Mouse (Mus musculus): ENCODE data around the gene Rpl29. TPM values are rescaled to one million over a fixed set of nuclear protein-coding genes. Genes with fewer than 3 reads are reported as not detected.

Rpl29 gene
- polyA plus RNA-seq, 1 experiment: 719 TPM

GRCm38 (mm10) chr9:106474456-106474855 is 45.2 kb downstream of the Rpl29 start:
- TF ChIP-seq CTCF (IDR thresholded peaks at IDR 0.05; ENCODE audit: extremely low read depth, insufficient read depth, low read length): peak; percentile 52
- no peak for TF ChIP-seq POLR2A (IDR thresholded peaks at IDR 0.05; ENCODE audit: extremely low read depth, insufficient read depth, low read length)
- Histone ChIP-seq H3K27ac (ENCODE audit: insufficient read depth, low read length) (no peak overlapping the region), H3K4me1 (ENCODE audit: control insufficient read depth, insufficient read depth, low read length) (peaks cover 12% of the 10 kb centered on the region; the same call in 1 of the 2 replicates), H3K4me3 (ENCODE audit: insufficient read depth, low read length) (no peak overlapping the region)

- no peak for TF ChIP-seq POLR2A (IDR thresholded peaks at IDR 0.05; ENCODE audit: extremely low read depth, insufficient read depth, low read length)
- no peak for TF ChIP-seq CTCF (IDR thresholded peaks at IDR 0.05; ENCODE audit: extremely low read depth, insufficient read depth, low read length)
- Histone ChIP-seq H3K27ac (ENCODE audit: insufficient read depth, low read length) (no peak overlapping the region), H3K4me3 (ENCODE audit: insufficient read depth, low read length) (no peak overlapping the region), H3K4me1 (ENCODE audit: control insufficient read depth, insufficient read depth, low read length) (peaks cover 12% of the 10 kb centered on the region; the same call in 1 of the 2 replicates)
These were observed 45.8 kb downstream of the Rpl29 start for GRCm38 (mm10) chr9:106475046-106475445.

- no peak for TF ChIP-seq POLR2A (IDR thresholded peaks at IDR 0.05; ENCODE audit: extremely low read depth, insufficient read depth, low read length)
- no peak for TF ChIP-seq CTCF (IDR thresholded peaks at IDR 0.05; ENCODE audit: extremely low read depth, insufficient read depth, low read length)
- Histone ChIP-seq H3K4me3 (ENCODE audit: insufficient read depth, low read length) (no peak within 1 kb of the TSS; the same call in 1 of the 2 replicates), H3K4me1 (ENCODE audit: control insufficient read depth, insufficient read depth, low read length) (peaks cover 12% of the 10 kb centered on the region; the same call in 1 of the 2 replicates), H3K27ac (ENCODE audit: insufficient read depth, low read length) (peak within 1 kb of the TSS; percentile 11)
These were observed 46.4 kb downstream of the Rpl29 start, which contains the start of gene Rrp9 for GRCm38 (mm10) chr9:106475663-106476001. Gene Rrp9 (plus strand): TSS chr9:106475963.

- Histone ChIP-seq H3K27ac (ENCODE audit: insufficient read depth, low read length) (peak overlapping the region; percentile 11), H3K4me1 (ENCODE audit: control insufficient read depth, insufficient read depth, low read length) (peaks cover 12% of the 10 kb centered on the region; the same call in 1 of the 2 replicates), H3K4me3 (ENCODE audit: insufficient read depth, low read length) (no peak overlapping the region; the same call in 1 of the 2 replicates)
- no peak for TF ChIP-seq POLR2A (IDR thresholded peaks at IDR 0.05; ENCODE audit: extremely low read depth, insufficient read depth, low read length)
- TF ChIP-seq CTCF (IDR thresholded peaks at IDR 0.05; ENCODE audit: extremely low read depth, insufficient read depth, low read length): no peak
These were observed 47.0 kb downstream of the Rpl29 start for GRCm38 (mm10) chr9:106476002-106476923.

DNA sequence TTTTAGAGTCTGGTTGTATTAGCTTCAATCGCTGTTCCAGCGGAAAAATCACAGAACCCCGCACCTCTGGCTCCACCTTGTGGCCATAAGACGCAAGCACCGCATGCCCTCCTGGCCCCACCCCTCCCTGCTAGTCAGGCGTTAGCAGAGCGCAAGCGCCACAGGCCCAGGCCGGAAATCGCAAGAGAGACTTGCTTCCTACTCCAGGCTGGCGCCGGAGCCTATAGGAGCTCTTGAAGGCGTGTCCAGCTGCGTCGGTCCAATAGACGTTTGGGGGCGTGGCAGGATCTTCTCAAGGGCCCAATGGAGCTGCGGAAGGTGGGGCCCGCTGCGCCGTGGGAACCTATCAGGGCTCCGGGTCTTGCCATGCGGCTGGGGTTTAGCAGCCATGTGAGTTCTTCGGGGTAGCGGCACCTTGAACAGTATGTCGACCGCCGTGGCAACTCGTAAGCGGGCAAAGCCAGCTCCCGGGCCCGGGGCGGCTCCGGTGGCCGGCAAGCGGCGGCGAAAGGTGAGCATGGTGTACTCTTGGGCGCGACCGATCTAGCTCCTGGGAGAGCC is 47.8 kb downstream of the Rpl29 start, which contains the start of gene Parp3:
Gene Parp3, minus strand, starts transcription at position 26 of the 561 bp plus-strand sequence.
- peak within 1 kb of the TSS; percentile 62 for H3K4me3 ChIP-seq (ENCODE audit: insufficient read depth, low read length)
- H3K27ac ChIP-seq (ENCODE audit: insufficient read depth, low read length): peak within 1 kb of the TSS; percentile 11
- TF ChIP-seq CTCF (IDR thresholded peaks at IDR 0.05; ENCODE audit: extremely low read depth, insufficient read depth, low read length) (peak; percentile 89), POLR2A (IDR thresholded peaks at IDR 0.05; ENCODE audit: extremely low read depth, insufficient read depth, low read length) (0 out of 2 replicates have a peak, but pooled peaks have one; percentile 23)
- H3K4me1 ChIP-seq (ENCODE audit: control insufficient read depth, insufficient read depth, low read length): peaks cover 10% of the 10 kb centered on the region; the same call in 1 of the 2 replicates

GRCm38 (mm10) chr9:106477649-106478048 is 48.4 kb downstream of the Rpl29 start:
- Histone ChIP-seq H3K4me3 (ENCODE audit: insufficient read depth, low read length) (peak overlapping the region; percentile 62), H3K4me1 (ENCODE audit: control insufficient read depth, insufficient read depth, low read length) (peaks cover 7% of the 10 kb centered on the region; the same call in 1 of the 2 replicates), H3K27ac (ENCODE audit: insufficient read depth, low read length) (no peak overlapping the region)
- no peak for TF ChIP-seq CTCF (IDR thresholded peaks at IDR 0.05; ENCODE audit: extremely low read depth, insufficient read depth, low read length)
- no peak for TF ChIP-seq POLR2A (IDR thresholded peaks at IDR 0.05; ENCODE audit: extremely low read depth, insufficient read depth, low read length)

- no peak for TF ChIP-seq CTCF (IDR thresholded peaks at IDR 0.05; ENCODE audit: extremely low read depth, insufficient read depth, low read length)
- TF ChIP-seq POLR2A (IDR thresholded peaks at IDR 0.05; ENCODE audit: extremely low read depth, insufficient read depth, low read length): no peak
These were observed 48.8 kb downstream of the Rpl29 start for GRCm38 (mm10) chr9:106478101-106478500.

DNA sequence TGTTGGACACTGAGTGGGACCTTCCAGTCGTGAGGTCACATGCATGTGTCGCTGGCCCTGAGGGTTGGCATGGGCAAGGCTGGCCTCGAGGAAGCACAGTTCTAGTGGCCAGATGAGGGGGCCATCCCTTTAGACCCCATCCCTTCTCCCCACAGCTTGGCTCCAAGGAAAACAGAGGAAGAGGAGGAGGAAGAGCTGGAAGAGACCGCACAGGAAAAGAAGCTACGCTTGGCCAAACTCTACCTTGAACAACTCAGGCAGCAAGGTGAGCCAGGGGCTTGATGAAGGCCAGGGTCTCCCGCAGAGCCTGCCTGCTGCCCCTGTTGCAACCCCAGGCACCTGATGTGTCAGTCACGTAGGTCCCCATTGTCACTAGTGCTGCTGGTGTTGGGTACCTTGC is 51.3 kb downstream of the Rpl29 start:
- Histone ChIP-seq H3K4me1 (ENCODE audit: control insufficient read depth, insufficient read depth, low read length) (peaks cover 7% of the 10 kb centered on the region; the same call in 1 of the 2 replicates), H3K4me3 (ENCODE audit: insufficient read depth, low read length) (no peak overlapping the region), H3K27ac (ENCODE audit: insufficient read depth, low read length) (no peak overlapping the region)
- no peak for TF ChIP-seq CTCF (IDR thresholded peaks at IDR 0.05; ENCODE audit: extremely low read depth, insufficient read depth, low read length)
- no peak for TF ChIP-seq POLR2A (IDR thresholded peaks at IDR 0.05; ENCODE audit: extremely low read depth, insufficient read depth, low read length)

More at GRCm38 (mm10) chr9:106478101-106478500, 48.8 kb downstream of the Rpl29 start:
- H3K4me1 ChIP-seq (ENCODE audit: control insufficient read depth, insufficient read depth, low read length): peaks cover 7% of the 10 kb centered on the region; the same call in 1 of the 2 replicates
- peak overlapping the region; percentile 62 for H3K4me3 ChIP-seq (ENCODE audit: insufficient read depth, low read length)
- H3K27ac ChIP-seq (ENCODE audit: insufficient read depth, low read length): no peak overlapping the region

DNA sequence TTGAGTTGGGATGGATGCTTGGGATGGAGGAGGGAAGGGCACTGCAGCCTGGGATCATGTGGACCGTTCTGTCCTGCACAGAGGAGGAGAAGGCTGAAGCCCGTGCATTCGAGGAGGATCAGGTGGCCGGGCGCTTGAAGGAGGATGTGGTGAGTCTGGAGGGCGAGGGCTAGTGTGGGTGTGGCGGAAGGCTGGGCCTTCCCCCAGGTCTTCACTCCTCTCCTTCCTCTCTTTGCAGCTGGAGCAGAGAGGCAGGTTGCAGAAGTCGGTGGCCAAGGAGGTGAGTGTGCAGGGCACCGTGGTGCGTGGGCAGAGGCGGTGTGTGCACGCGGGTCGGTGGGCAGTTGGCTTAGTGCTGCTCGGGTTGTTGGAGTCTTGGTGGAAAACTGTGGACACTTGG is 51.8 kb downstream of the Rpl29 start:
- TF ChIP-seq POLR2A (IDR thresholded peaks at IDR 0.05; ENCODE audit: extremely low read depth, insufficient read depth, low read length) (no peak), CTCF (IDR thresholded peaks at IDR 0.05; ENCODE audit: extremely low read depth, insufficient read depth, low read length) (no peak)
- Histone ChIP-seq H3K4me1 (ENCODE audit: control insufficient read depth, insufficient read depth, low read length) (peaks cover 6% of the 10 kb centered on the region; the same call in 1 of the 2 replicates), H3K27ac (ENCODE audit: insufficient read depth, low read length) (no peak overlapping the region), H3K4me3 (ENCODE audit: insufficient read depth, low read length) (no peak overlapping the region)

Other genes starting within 250 kb of the Rpl29 start
- gene Ppm1m, start 229.7 kb upstream of the Rpl29 start, polyA plus RNA-seq (2012; rRNA removed): 42.1 and 47.4 TPM in 2 replicates
- gene Twf2, start 226.3 kb upstream of the Rpl29 start, polyA plus RNA-seq (2012; rRNA removed): 97.3 and 106 TPM in 2 replicates
- gene Tlr9, start 206.9 kb upstream of the Rpl29 start, polyA plus RNA-seq (2012; rRNA removed): 1.2 and 1.3 TPM in 2 replicates
- 117 and 125 TPM in 2 replicates for gene Alas1, start 180.8 kb upstream of the Rpl29 start, polyA plus RNA-seq (2012; rRNA removed)
- 32.6 and 34.8 TPM in 2 replicates for gene Poc1a, start 148.4 kb upstream of the Rpl29 start, polyA plus RNA-seq (2012; rRNA removed)
- gene Dusp7, start 60.8 kb upstream of the Rpl29 start, polyA plus RNA-seq (2012; rRNA removed): 128 and 130 TPM in 2 replicates
- gene Acy1, start 8.9 kb downstream of the Rpl29 start, polyA plus RNA-seq (2012; rRNA removed): 10.7 and 12.1 TPM in 2 replicates
- gene Abhd14b, start 18.0 kb downstream of the Rpl29 start, polyA plus RNA-seq (2012; rRNA removed): 37.9 and 42.8 TPM in 2 replicates
- 88.0 and 94.9 TPM in 2 replicates for gene Abhd14a, start 18.2 kb downstream of the Rpl29 start, polyA plus RNA-seq (2012; rRNA removed)
- gene Pcbp4, start 23.8 kb downstream of the Rpl29 start, polyA plus RNA-seq (2012; rRNA removed): 304 and 306 TPM in 2 replicates
- 18.7 and 19.0 TPM in 2 replicates for gene Gpr62, start 36.5 kb downstream of the Rpl29 start, polyA plus RNA-seq (2012; rRNA removed)
- gene Rrp9, start 46.5 kb downstream of the Rpl29 start, polyA plus RNA-seq (2012; rRNA removed): 46.3 and 47.6 TPM in 2 replicates
- 3.7 and 4.6 TPM in 2 replicates for gene Parp3, start 47.5 kb downstream of the Rpl29 start, polyA plus RNA-seq (2012; rRNA removed)
- gene Iqcf1, start 70.5 kb downstream of the Rpl29 start, polyA plus RNA-seq (2012; rRNA removed): not detected in 2 replicates
- not detected in 2 replicates for gene Iqcf5, start 85.1 kb downstream of the Rpl29 start, polyA plus RNA-seq (2012; rRNA removed)
- not detected in 2 replicates for gene Iqcf3, start 132.2 kb downstream of the Rpl29 start, polyA plus RNA-seq (2012; rRNA removed)
- not detected in 2 replicates for gene Iqcf4, start 141.5 kb downstream of the Rpl29 start, polyA plus RNA-seq (2012; rRNA removed)
- not detected in 2 replicates for gene Iqcf6, start 197.1 kb downstream of the Rpl29 start, polyA plus RNA-seq (2012; rRNA removed)
- 54.7 and 61.4 TPM in 2 replicates for gene Grm2, start 226.6 kb downstream of the Rpl29 start, polyA plus RNA-seq (2012; rRNA removed)